Mouse (Mus musculus) MEL (cell line): ENCODE results near the gene 4930426L09Rik.

ENCODE experiments used
- CHD2 ChIP-seq: IDR thresholded peaks from 2 replicates; pipeline ENCODE4 v1.6.1; 2011; ENCODE audit warnings: low read length, improper control_type of control experiment
- CTCF ChIP-seq, 3 experiments: IDR thresholded peaks in 2 of 3; conservative IDR thresholded peaks in 1 of 3; 2 replicates each; pipeline ENCODE4 v1.5.1; 2011 to 2012; ENCODE audit warnings: low read length in 3 of 3, low read depth in 2 of 3, mild to moderate bottlenecking in 2 of 3, improper control_type of control experiment in 1 of 3, inconsistent platforms in 1 of 3, mixed read lengths in 1 of 3, moderate library complexity in 1 of 3; ENCODE audit not compliant: control insufficient read depth in 1 of 3, insufficient read depth in 1 of 3, poor library complexity in 1 of 3, severe bottlenecking in 1 of 3
- EP300 ChIP-seq, 2 experiments: IDR thresholded peaks; 2 replicates each; pipeline ENCODE4 v1.6.1; 2011; ENCODE audit warnings: improper control_type of control experiment in 2 of 2, low read length in 2 of 2, low read depth in 1 of 2, mild to moderate bottlenecking in 1 of 2
- POLR2AphosphoS5 ChIP-seq: IDR thresholded peaks from 2 replicates; pipeline ENCODE4 v1.6.1; 2012; ENCODE audit warnings: low read depth, borderline replicate concordance, mild to moderate bottlenecking, inconsistent platforms, low read length, moderate library complexity, mixed read lengths
- ZC3H11A ChIP-seq: IDR thresholded peaks from 2 replicates; pipeline ENCODE4 v1.6.1; 2012; ENCODE audit warnings: low read depth, mild to moderate bottlenecking, inconsistent platforms, low read length, improper control_type of control experiment

- no peak for TF ChIP-seq CHD2
- TF ChIP-seq CTCF (IDR thresholded peaks at IDR 0.05 in 2 of 3, conservative IDR thresholded peaks at IDR 0.05 in 1 of 3; ENCODE audit: control insufficient read depth in 1 of 3, insufficient read depth in 1 of 3, low read depth in 2 of 3, low read length in 3 of 3, poor library complexity in 1 of 3, severe bottlenecking in 1 of 3): no peak
- TF ChIP-seq POLR2AphosphoS5: no peak
- TF ChIP-seq ZC3H11A: no peak
- no peak for TF ChIP-seq EP300 (IDR thresholded peaks at IDR 0.05; ENCODE audit: low read depth in 1 of 2, low read length in 2 of 2)
Observed at GRCm38 (mm10) chr2:18959008-18959407, 39.1 kb upstream of the 4930426L09Rik start.
